Mouse (Mus musculus) ES-E14 (cell line): Measurements from ENCODE around the gene Serpinh1. TPM values are rescaled to one million over a fixed set of nuclear protein-coding genes. Genes with fewer than 3 reads are reported as not detected.

Source experiments
- DNase-seq: peaks from one replicate; pipeline ENCODE4 v3.0.0-alpha.2; 2013; ENCODE audit warnings: low read depth, low spot score
- H3K27ac ChIP-seq: 2 replicates; pipeline ENCODE4 v1.5.1; 2012; ENCODE audit warnings: low read depth, mild to moderate bottlenecking, low read length, moderate library complexity, mixed read lengths; ENCODE audit not compliant: poor library complexity, insufficient read depth, severe bottlenecking
- H3K36me3 ChIP-seq: 2 replicates; pipeline ENCODE4 v1.6.1; 2012; ENCODE audit warnings: mild to moderate bottlenecking, low read length, moderate library complexity, mixed read lengths; ENCODE audit not compliant: control insufficient read depth, poor library complexity, insufficient read depth, severe bottlenecking
- H3K4me1 ChIP-seq, 2 experiments: fragments of 150-350 bp in 1 of 2; sonication (generic) in 1 of 2; 2 replicates each; pipeline ENCODE4 v1.6.1; 2012; ENCODE audit warnings: low read length in 2 of 2, mild to moderate bottlenecking in 1 of 2, mixed read lengths in 1 of 2; ENCODE audit not compliant: control insufficient read depth in 2 of 2, insufficient read depth in 2 of 2, poor library complexity in 1 of 2
- H3K4me3 ChIP-seq, 2 experiments: fragments of 150-350 bp in 1 of 2; sonication (generic) in 1 of 2; 2 replicates each; pipeline ENCODE4 v1.5.1; 2012; ENCODE audit warnings: low read length in 2 of 2, low read depth in 1 of 2, mild to moderate bottlenecking in 1 of 2, mixed read lengths in 1 of 2; ENCODE audit not compliant: insufficient read depth in 1 of 2, poor library complexity in 1 of 2, severe bottlenecking in 1 of 2
- H3K9ac ChIP-seq: 2 replicates; pipeline ENCODE4 v1.6.1; 2012; ENCODE audit warnings: low read depth, mild to moderate bottlenecking, low read length, mixed read lengths; ENCODE audit not compliant: poor library complexity, insufficient read depth, severe bottlenecking
- H3K9me3 ChIP-seq: fragments of 150-350 bp; sonication (generic); 2 replicates; pipeline ENCODE4 v1.6.1; 2012; ENCODE audit warnings: low read depth, mild to moderate bottlenecking, low read length; ENCODE audit not compliant: control insufficient read depth, insufficient read depth
- CHD2 ChIP-seq: IDR thresholded peaks from 2 replicates; pipeline ENCODE4 v1.6.1; 2014; ENCODE audit warnings: mild to moderate bottlenecking, low read depth, low read length, inconsistent platforms
- HCFC1 ChIP-seq: IDR thresholded peaks from 2 replicates; pipeline ENCODE4 v1.6.1; 2012; ENCODE audit warnings: low read length, inconsistent platforms, borderline replicate concordance; ENCODE audit not compliant: insufficient read depth
- MAFK ChIP-seq: IDR thresholded peaks from 2 replicates; pipeline ENCODE4 v1.6.1; 2014; ENCODE audit warnings: mild to moderate bottlenecking, low read depth, low read length, inconsistent platforms; ENCODE audit not compliant: insufficient read depth
- ZC3H11A ChIP-seq: IDR thresholded peaks from 2 replicates; pipeline ENCODE4 v1.6.1; 2012; ENCODE audit warnings: low read depth, mild to moderate bottlenecking, inconsistent platforms, low read length, borderline replicate concordance
- ZNF384 ChIP-seq: IDR thresholded peaks from 2 replicates; pipeline ENCODE4 v1.6.1; 2012; ENCODE audit warnings: low read depth, low read length, inconsistent platforms
- in situ Hi-C, 2 experiments: fragments of 600-800 bp; cut with MboI; formaldehyde crosslinking; loops; one replicate each; pipeline ENCODE4 v1.15.1; 2025; ENCODE audit warnings: low sequenced_read_pairs in 2 of 2, inconsistent platforms in 1 of 2; ENCODE audit not compliant: unreplicated experiment in 2 of 2
- total RNA-seq: library from RNA; depleted of rRNA; stranded (reverse); fragments of 300-350 nt; gene quantifications from 2 replicates; pipeline ENCODE4 v1.2.3, GENCODE M21; 2012

Gene Serpinh1
- total RNA-seq, 1 experiment = 500 TPM

DNA sequence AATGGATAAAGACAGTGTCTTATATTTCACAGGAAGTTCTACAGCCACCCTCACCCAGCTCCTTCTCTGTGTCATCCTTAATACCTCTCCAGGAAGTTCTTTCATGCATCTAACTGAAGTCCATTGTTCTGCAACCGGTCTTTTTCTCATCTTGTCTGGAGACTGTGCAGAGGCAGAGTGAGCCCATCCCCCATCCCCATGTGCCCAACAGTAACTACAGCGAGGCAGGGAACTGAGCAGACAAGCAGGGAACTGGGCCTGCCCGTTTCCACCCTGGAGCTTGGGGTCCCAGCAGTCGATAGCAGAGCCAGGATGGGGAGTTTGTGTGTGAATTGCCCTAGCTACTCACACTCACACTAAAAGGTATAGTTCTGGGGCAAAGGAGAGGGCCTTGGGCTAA, 37.5 kb upstream of the Serpinh1 start:
- DNase-seq = no peak
- peaks cover 3 to 6% of the 10 kb centered on the region in 2 experiments; a peak in 2 of 4 replicates for H3K4me1 ChIP-seq
- TF ChIP-seq HCFC1 (no peak), ZNF384 (no peak), ZC3H11A (no peak), MAFK (no peak), CHD2 (no peak)
- in situ Hi-C loops = no loop called here
- no peak overlapping the region for H3K9ac ChIP-seq
- H3K27ac ChIP-seq = no peak overlapping the region
- no peak overlapping the region for H3K4me3 ChIP-seq
- no peaks in the 10 kb centered on the region for H3K9me3 ChIP-seq
- H3K36me3 ChIP-seq = no peaks in the 10 kb centered on the region

DNA sequence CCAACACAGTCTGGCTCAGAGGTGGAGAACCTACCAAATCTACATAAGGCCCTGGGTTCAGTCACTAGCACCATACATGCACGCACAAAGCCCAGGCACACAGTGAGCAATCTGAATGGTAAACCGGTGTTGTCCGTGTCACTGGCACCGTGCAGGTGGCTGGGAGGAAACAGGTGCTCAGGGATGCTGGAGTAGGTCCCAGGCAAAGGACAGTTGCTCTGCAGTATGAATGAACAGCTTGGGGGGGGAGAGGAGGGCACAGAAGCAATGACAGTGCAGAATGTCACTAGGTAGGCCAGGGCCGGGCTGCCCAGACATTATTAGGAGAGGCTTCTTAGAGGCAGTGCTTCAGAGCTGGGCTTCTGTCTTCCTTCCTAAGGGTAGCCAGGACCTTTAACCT, 34.3 kb upstream of the Serpinh1 start:
- peaks cover 3 to 6% of the 10 kb centered on the region in 2 experiments; a peak in 2 of 4 replicates for H3K4me1 ChIP-seq
- DNase-seq = no peak

DNA sequence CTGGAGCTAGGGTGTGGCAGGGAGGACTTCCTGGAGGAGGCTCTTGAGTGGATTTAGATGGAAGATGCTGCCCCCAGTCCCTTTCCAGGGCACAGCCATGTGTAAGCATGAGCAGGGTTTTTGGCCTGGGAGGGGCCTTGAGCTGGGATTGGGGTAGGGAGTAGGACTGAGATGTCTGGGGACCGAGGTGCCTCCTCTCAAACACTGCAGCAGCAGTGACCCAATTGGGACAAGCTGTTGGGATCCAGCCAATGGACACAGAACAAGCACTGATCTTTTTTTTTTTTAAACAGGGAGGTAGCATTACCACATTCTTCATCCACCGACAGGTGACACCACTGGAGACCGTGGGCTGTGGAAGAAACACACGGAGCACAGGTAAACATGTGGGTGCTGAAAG, 33.8 kb upstream of the Serpinh1 start:
- Histone ChIP-seq H3K27ac (no peak overlapping the region), H3K9me3 (no peaks in the 10 kb centered on the region), H3K4me3 (no peak overlapping the region), H3K9ac (no peak overlapping the region), H3K36me3 (no peaks in the 10 kb centered on the region), H3K4me1 (peaks cover 3 to 6% of the 10 kb centered on the region in 2 experiments; a peak in 2 of 4 replicates)
- DNase-seq = no peak
- in situ Hi-C loops = no loop called here
- TF ChIP-seq CHD2 = no peak
- no peak for TF ChIP-seq HCFC1
- TF ChIP-seq MAFK = no peak

More for the DNA sequence above, 34.3 kb upstream of the Serpinh1 start:
- H3K9ac ChIP-seq = no peak overlapping the region
- TF ChIP-seq ZNF384 (no peak), HCFC1 (no peak), MAFK (no peak), ZC3H11A (no peak), CHD2 (no peak)
- H3K36me3 ChIP-seq = no peaks in the 10 kb centered on the region
- H3K4me3 ChIP-seq = no peak overlapping the region
- in situ Hi-C loops = no loop called here
- H3K9me3 ChIP-seq = no peaks in the 10 kb centered on the region
- no peak overlapping the region for H3K27ac ChIP-seq

DNA sequence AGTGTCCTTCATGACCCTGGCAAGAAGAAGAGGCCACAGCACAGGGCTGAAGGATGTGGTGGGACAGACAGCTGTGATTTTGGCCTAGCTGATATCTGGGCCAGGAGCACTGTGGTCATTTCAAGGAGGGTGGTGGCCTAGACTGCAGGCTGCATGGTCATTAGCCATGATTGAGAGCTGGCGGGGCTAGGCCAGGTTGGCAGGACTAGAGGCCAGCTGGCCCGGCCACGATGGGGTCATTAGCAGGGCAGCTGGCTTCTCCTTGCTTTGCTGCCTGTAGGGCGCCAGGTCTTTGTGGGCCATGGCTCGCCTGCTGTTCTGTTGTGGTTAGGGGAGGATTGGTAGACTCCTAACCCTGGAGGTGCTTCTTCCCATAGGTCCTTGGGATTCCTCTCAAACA, 33.0 kb upstream of the Serpinh1 start:
- DNase-seq = no peak
- TF ChIP-seq CHD2 (no peak), ZC3H11A (no peak), ZNF384 (no peak), MAFK (no peak)
- Histone ChIP-seq H3K4me3 (no peak overlapping the region), H3K27ac (no peak overlapping the region), H3K4me1 (peaks cover 3 to 6% of the 10 kb centered on the region in 2 experiments; a peak in 2 of 4 replicates), H3K9me3 (no peaks in the 10 kb centered on the region), H3K9ac (no peak overlapping the region), H3K36me3 (no peaks in the 10 kb centered on the region)
- in situ Hi-C loops = no loop called here

DNA sequence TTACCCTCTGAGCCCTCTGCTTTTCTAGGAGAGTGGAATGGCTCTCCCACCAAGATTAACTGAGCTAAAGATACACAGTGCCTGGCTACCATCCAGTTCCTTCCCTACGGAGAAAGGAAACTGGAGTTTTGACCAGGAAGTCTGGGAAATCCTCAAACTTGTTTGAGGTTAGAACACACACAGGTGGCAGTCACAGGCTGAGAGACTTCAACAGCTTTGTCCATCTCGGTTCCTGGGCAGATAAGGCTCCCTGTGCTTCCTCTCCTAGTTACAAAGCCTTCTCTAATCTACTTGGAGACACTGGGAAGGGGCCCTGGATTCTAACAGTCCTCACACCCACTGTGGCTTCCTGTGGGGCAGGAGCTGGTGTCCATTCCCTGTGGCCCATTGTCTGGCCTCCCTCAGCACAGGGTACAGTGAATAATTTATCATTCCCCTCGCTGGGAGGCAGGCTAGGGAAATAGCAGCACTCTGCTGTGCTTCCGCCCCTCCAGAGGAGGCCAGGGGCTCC, 31.1 kb upstream of the Serpinh1 start:
- TF ChIP-seq HCFC1 (no peak), ZC3H11A (no peak), MAFK (no peak), CHD2 (no peak), ZNF384 (no peak)
- no peak overlapping the region for H3K4me3 ChIP-seq
- no peak overlapping the region for H3K27ac ChIP-seq
- H3K9me3 ChIP-seq = no peaks in the 10 kb centered on the region
- no peak for DNase-seq
- H3K4me1 ChIP-seq = no peaks in the 10 kb centered on the region
- in situ Hi-C loops = no loop called here
- no peak overlapping the region for H3K9ac ChIP-seq
- no peaks in the 10 kb centered on the region for H3K36me3 ChIP-seq
